15 mouse cellular contexts compared by ENCODE assay signal in genomic region chr1:132311174-132311859, GRCm38 (mm10). TPM values are rescaled to one million over a fixed set of nuclear protein-coding genes. Genes with fewer than 3 reads are reported as not detected.
DNase-seq lines count a peak whose midpoint lies in the region; ATAC-seq lines count a peak whose summit lies in the region.
"Had no signal": no experiment of that assay in that cellular context is flagged by ENCODE, and none has a peak within 500 bp of the region (broad histone marks: within the 10 kb centered on the region; RNA-seq: fewer than 3 reads in every experiment).

No protein-coding gene starts in this region.

- 30% methylated on average over 10 of the region's 10 CpGs for WGBS in heart, embryonic 14.5 days
- WGBS in heart, embryonic 15.5 days: 29% methylated on average over 10 of the region's 10 CpGs
- 81% methylated on average over 10 of the region's 10 CpGs for WGBS in midbrain, embryonic 13.5 days

- H3K9me3 ChIP-seq in heart, embryonic 14.5 days (ENCODE audit: control insufficient read depth, low read length): no peaks in the 10 kb centered on the region
- H3K9me3 ChIP-seq in heart, embryonic 15.5 days (replicated peaks): no peaks in the 10 kb centered on the region
- no peaks in the 10 kb centered on the region for H3K9me3 ChIP-seq in midbrain, embryonic 13.5 days
- H3K9me3 ChIP-seq: embryonic facial prominence, embryonic 12.5 days; midbrain, embryonic 12.5 days; neural tube, embryonic 13.5 days; stomach, embryonic 15.5 days had no signal

- ATAC-seq in heart, embryonic 14.5 days (ENCODE audit: insufficient number of reproducible peaks, insufficient read depth, low FRiP score, low read depth): peak; percentile 34; the same call in 1 of the 2 replicates
- ATAC-seq in heart, embryonic 15.5 days (replicated peaks; ENCODE audit: insufficient number of reproducible peaks, insufficient read depth, low FRiP score, low read depth): no peak
- ATAC-seq in midbrain, embryonic 13.5 days: no peak

- H3K27me3 ChIP-seq in heart, embryonic 14.5 days (ENCODE audit: control insufficient read depth, insufficient read depth, low read length): peaks cover 8% of the 10 kb centered on the region; the same call in 1 of the 2 replicates
- peaks cover 13% of the 10 kb centered on the region; the same call in 1 of the 2 replicates for H3K27me3 ChIP-seq in heart, embryonic 15.5 days
- no peaks in the 10 kb centered on the region for H3K27me3 ChIP-seq in splenic B cell, adult 2 months (ENCODE audit: control insufficient read depth, insufficient read depth, low read length, poor library complexity, severe bottlenecking)
- peaks cover 11% of the 10 kb centered on the region; the same call in 1 of the 2 replicates for H3K27me3 ChIP-seq in midbrain, embryonic 13.5 days

- no peak overlapping the region for H3K9ac ChIP-seq in heart, embryonic 14.5 days (ENCODE audit: low read length)
- no peak overlapping the region for H3K9ac ChIP-seq in heart, embryonic 15.5 days
- no peak overlapping the region for H3K9ac ChIP-seq in midbrain, embryonic 13.5 days (replicated peaks)
- H3K9ac ChIP-seq: embryonic facial prominence, embryonic 12.5 days; midbrain, embryonic 12.5 days; neural tube, embryonic 13.5 days; stomach, embryonic 15.5 days had no signal

- no peak overlapping the region for H3K4me3 ChIP-seq in heart, embryonic 14.5 days (ENCODE audit: control insufficient read depth in 1 of 2, insufficient read depth in 1 of 2, low read depth in 1 of 2, low read length in 2 of 2)
- no peak overlapping the region for H3K4me3 ChIP-seq in heart, embryonic 15.5 days
- H3K4me3 ChIP-seq in midbrain, embryonic 13.5 days (replicated peaks): no peak overlapping the region
- H3K4me3 ChIP-seq: embryonic facial prominence, embryonic 12.5 days; gastrocnemius, adult 2 months; midbrain, embryonic 12.5 days; neural tube, embryonic 13.5 days; stomach, embryonic 15.5 days had no signal

- H3K36me3 ChIP-seq in heart, embryonic 14.5 days (ENCODE audit: control insufficient read depth, insufficient read depth, low read length): no peaks in the 10 kb centered on the region
- no peaks in the 10 kb centered on the region for H3K36me3 ChIP-seq in heart, embryonic 15.5 days
- H3K36me3 ChIP-seq in splenic B cell, adult 2 months (ENCODE audit: control insufficient read depth, insufficient read depth, low read length, poor library complexity, severe bottlenecking): no peaks in the 10 kb centered on the region
- no peaks in the 10 kb centered on the region for H3K36me3 ChIP-seq in midbrain, embryonic 13.5 days
- H3K36me3 ChIP-seq: embryonic facial prominence, embryonic 12.5 days; midbrain, embryonic 12.5 days; neural tube, embryonic 13.5 days; stomach, embryonic 15.5 days had no signal

- no peak for DNase-seq in heart, adult 8-10 months (ENCODE audit: low spot score)
- peak; percentile 19 for DNase-seq in spleen, adult 12 weeks (ENCODE audit: low spot score)
- no peak for DNase-seq in spleen, postnatal 14 days (ENCODE audit: low spot score in 2 of 2)
- DNase-seq in splenic B cell, adult 2 months (ENCODE audit: low read depth, low spot score): peak; percentile 84
- no peak for DNase-seq in gastrocnemius, postnatal 10 days
- DNase-seq: cerebellum, adult 9-11 months; gastrocnemius, adult 2 months; left cerebral cortex, postnatal 4 days had no signal

- peak overlapping the region; percentile 29 to 66 for H3K27ac ChIP-seq in heart, embryonic 14.5 days (replicated peaks in 1 of 2; ENCODE audit: control insufficient read depth in 1 of 2, insufficient read depth in 1 of 2, low read depth in 2 of 2, low read length in 2 of 2)
- H3K27ac ChIP-seq in heart, embryonic 15.5 days: peak overlapping the region; percentile 46
- no peak overlapping the region for H3K27ac ChIP-seq in midbrain, embryonic 13.5 days
- H3K27ac ChIP-seq: embryonic facial prominence, embryonic 12.5 days; gastrocnemius, adult 2 months; midbrain, embryonic 12.5 days; neural tube, embryonic 13.5 days; stomach, embryonic 15.5 days had no signal

- H3K4me1 ChIP-seq in heart, embryonic 14.5 days (ENCODE audit: control insufficient read depth in 2 of 2, insufficient read depth in 2 of 2, low read length in 2 of 2): peaks cover 17 to 27% of the 10 kb centered on the region in 2 experiments
- H3K4me1 ChIP-seq in heart, embryonic 15.5 days (replicated peaks): peaks cover 27% of the 10 kb centered on the region
- peaks cover 6% of the 10 kb centered on the region for H3K4me1 ChIP-seq in midbrain, embryonic 13.5 days (replicated peaks)
- H3K4me1 ChIP-seq: embryonic facial prominence, embryonic 12.5 days had no signal

- H3K4me2 ChIP-seq in heart, embryonic 14.5 days (ENCODE audit: low read length): 0 out of 2 replicates have a peak overlapping the region, but pooled peaks have one; percentile 17
- H3K4me2 ChIP-seq in heart, embryonic 15.5 days: peak overlapping the region; percentile 12
- no peak overlapping the region for H3K4me2 ChIP-seq in midbrain, embryonic 13.5 days (replicated peaks)
- H3K4me2 ChIP-seq: embryonic facial prominence, embryonic 12.5 days; midbrain, embryonic 12.5 days; neural tube, embryonic 13.5 days; stomach, embryonic 15.5 days had no signal

RNA-seq across cellular contexts. Expression of gene Nuak2, which starts 4.6 kb away (rescaled TPM):
- 1.5 and 2.2 TPM in 2 replicates for polyA plus RNA-seq in heart, embryonic 14.5 days (2014; fragmentation: Nextera tagmentation; extraction: Ambion mirVana)
- total RNA-seq in heart, adult 8-10 months (2022): 1 to 10 TPM; 3.8 to 5.2 (median 4.0) TPM
- 3.0 and 3.7 TPM in 2 replicates for polyA plus RNA-seq in heart, embryonic 15.5 days (2015; fragmentation: Nextera tagmentation; extraction: Ambion mirVana)
- total RNA-seq in gastrocnemius, postnatal 10 days (2021): 1 to 10 TPM; 2.0 to 2.2 TPM
- 53.5 and 56.3 TPM in 2 replicates for polyA plus RNA-seq in midbrain, embryonic 13.5 days (2015; fragmentation: Nextera tagmentation; extraction: Ambion mirVana)

RNA-seq across cellular contexts. Expression of gene Klhdc8a, which starts 12.9 kb away (rescaled TPM):
- polyA plus RNA-seq in heart, embryonic 14.5 days (2014; fragmentation: Nextera tagmentation; extraction: Ambion mirVana): 0.50 and 1.5 TPM in 2 replicates
- 10 to 100 TPM; 11.8 to 22.9 (median 17.5) TPM for total RNA-seq in heart, adult 8-10 months (2022)
- polyA plus RNA-seq in heart, embryonic 15.5 days (2015; fragmentation: Nextera tagmentation; extraction: Ambion mirVana): 0.33 and 0.68 TPM in 2 replicates
- under 1 TPM; 0.45 to 0.52 TPM for total RNA-seq in gastrocnemius, postnatal 10 days (2021)
- polyA plus RNA-seq in midbrain, embryonic 13.5 days (2015; fragmentation: Nextera tagmentation; extraction: Ambion mirVana): 6.3 and 6.7 TPM in 2 replicates

Comparison
In these comparisons a context has a peak if more than half of its experiments do, and no peak if none do; other contexts are left out.
1. DNase-seq: peak in spleen, adult 12 weeks (single experiment) and splenic B cell, adult 2 months (single experiment); none in heart, adult 8-10 months (single experiment), spleen, postnatal 14 days (0 of 2) and gastrocnemius, postnatal 10 days (single experiment).
2. RNA of gene Nuak2, which starts 4.6 kb away (polyA plus RNA-seq): 53.5 to 56.3 TPM in midbrain, embryonic 13.5 days; 3.0 to 3.7 TPM in heart, embryonic 15.5 days and 1.5 to 2.2 TPM in heart, embryonic 14.5 days; every median in the first group is over 10 times any median in the second.